Mouse (Mus musculus): ENCODE results near the gene G3bp2. TPM values are rescaled to one million over a fixed set of nuclear protein-coding genes. Genes with fewer than 3 reads are reported as not detected.

The G3bp2 gene
- total RNA-seq, 2 experiments from 2014 or later = 90.9 to 130 TPM

- ATAC-seq (replicated peaks; ENCODE audit: poor library complexity, severe bottlenecking) = peak; percentile 98
Observed at GRCm38 (mm10) chr5:92042377-92043348, 40.9 kb downstream of the G3bp2 start.

- ATAC-seq (replicated peaks; ENCODE audit: poor library complexity, severe bottlenecking) = peak; percentile 97
Observed at GRCm38 (mm10) chr5:92019960-92020359, 63.6 kb downstream of the G3bp2 start.

GRCm38 (mm10) chr5:92011756-92012155 is 71.8 kb downstream of the G3bp2 start:
- ATAC-seq (replicated peaks; ENCODE audit: poor library complexity, severe bottlenecking) = no peak

- no peak for ATAC-seq (replicated peaks; ENCODE audit: poor library complexity, severe bottlenecking)
Observed at GRCm38 (mm10) chr5:92009827-92010226, 73.7 kb downstream of the G3bp2 start.

- ATAC-seq (replicated peaks; ENCODE audit: poor library complexity, severe bottlenecking) = peak; percentile 68
Observed at GRCm38 (mm10) chr5:92003011-92003410, 80.5 kb downstream of the G3bp2 start.

Other genes with a start within 250 kb of the G3bp2 start
- gene Rchy1, start 120.7 kb downstream of the G3bp2 start, total RNA-seq (2014; fragmentation: Nextera tagmentation) = 36.8 and 37.6 TPM in 2 replicates
- 23.9 and 30.2 TPM in 2 replicates for gene Rchy1, start 120.7 kb downstream of the G3bp2 start, total RNA-seq (2017)
- gene Odaph, start 96.2 kb downstream of the G3bp2 start, total RNA-seq (2014; fragmentation: Nextera tagmentation) = not detected in 2 replicates
- gene Odaph, start 96.2 kb downstream of the G3bp2 start, total RNA-seq (2017) = not detected in 2 replicates
- 1.5 TPM in 1 of 2 replicates, not detected in the other for gene Cdkl2, start 39.8 kb downstream of the G3bp2 start, total RNA-seq (2014; fragmentation: Nextera tagmentation)
- gene Cdkl2, start 39.8 kb downstream of the G3bp2 start, total RNA-seq (2017) = not detected in 2 replicates
- 49.7 and 51.3 TPM in 2 replicates for gene Uso1, start 54.2 kb upstream of the G3bp2 start, total RNA-seq (2014; fragmentation: Nextera tagmentation)
- gene Uso1, start 54.2 kb upstream of the G3bp2 start, total RNA-seq (2017) = 23.7 and 28.1 TPM in 2 replicates
- not detected in 2 replicates for gene U90926, start 131.7 kb upstream of the G3bp2 start, total RNA-seq (2014; fragmentation: Nextera tagmentation)
- gene U90926, start 131.7 kb upstream of the G3bp2 start, total RNA-seq (2017) = not detected in 2 replicates
- gene Ppef2, start 172.6 kb upstream of the G3bp2 start, total RNA-seq (2014; fragmentation: Nextera tagmentation) = not detected in 2 replicates
- not detected in 2 replicates for gene Ppef2, start 172.6 kb upstream of the G3bp2 start, total RNA-seq (2017)
- gene Naaa, start 194.5 kb upstream of the G3bp2 start, total RNA-seq (2014; fragmentation: Nextera tagmentation) = 5.8 and 17.9 TPM in 2 replicates
- gene Naaa, start 194.5 kb upstream of the G3bp2 start, total RNA-seq (2017) = 7.2 and 11.9 TPM in 2 replicates
- 41.2 and 46.9 TPM in 2 replicates for gene Sdad1, start 226.8 kb upstream of the G3bp2 start, total RNA-seq (2014; fragmentation: Nextera tagmentation)
- gene Sdad1, start 226.8 kb upstream of the G3bp2 start, total RNA-seq (2017) = 67.5 and 84.2 TPM in 2 replicates
- gene Cxcl9, start 244.4 kb upstream of the G3bp2 start, total RNA-seq (2014; fragmentation: Nextera tagmentation) = not detected in 2 replicates
- 0.22 and 0.52 TPM in 2 replicates for gene Cxcl9, start 244.4 kb upstream of the G3bp2 start, total RNA-seq (2017)
- gene Art3, start 248.1 kb upstream of the G3bp2 start, total RNA-seq (2014; fragmentation: Nextera tagmentation) = 1.1 TPM in 1 of 2 replicates, not detected in the other
- gene Art3, start 248.1 kb upstream of the G3bp2 start, total RNA-seq (2017) = 4.8 TPM in 1 of 2 replicates, not detected in the other